Mouse (Mus musculus): ENCODE measurements around the gene Chmp2b. TPM values are rescaled to one million over a fixed set of nuclear protein-coding genes. Genes with fewer than 3 reads are reported as not detected.
A peak's percentile ranks its signal among the peaks of the same experiment; 100 is the strongest.

The Chmp2b gene
- total and polyA plus RNA-seq, 3 experiments: 28.2 to 70.4 (median 50.3) TPM

- no peak for TF ChIP-seq NRF1 (IDR thresholded peaks at IDR 0.05; ENCODE audit: low read depth, low read length)
- no peak for TF ChIP-seq NELFE (IDR thresholded peaks at IDR 0.05; ENCODE audit: low read depth, low read length)
- TF ChIP-seq TBP (conservative IDR thresholded peaks at IDR 0.05; ENCODE audit: low read depth, low read length): no peak
- no peak for TF ChIP-seq MAZ (IDR thresholded peaks at IDR 0.05; ENCODE audit: low read depth, low read length)
- TF ChIP-seq CHD1 (IDR thresholded peaks at IDR 0.05; ENCODE audit: low read depth, low read length): no peak
- no peak for TF ChIP-seq MXI1 (IDR thresholded peaks at IDR 0.05; ENCODE audit: low read depth, low read length)
- TF ChIP-seq EP300 (IDR thresholded peaks at IDR 0.05; ENCODE audit: low read length): peak; percentile 36; the same call in 1 of the 2 replicates
- no peak for TF ChIP-seq RCOR1 (conservative IDR thresholded peaks at IDR 0.05; ENCODE audit: low read depth, low read length)
- no peak for TF ChIP-seq ZMIZ1 (IDR thresholded peaks at IDR 0.05; ENCODE audit: low read depth, low read length)
- no peak for TF ChIP-seq MAFK (IDR thresholded peaks at IDR 0.05; ENCODE audit: insufficient replicate concordance, low read length)
- TF ChIP-seq POLR2AphosphoS2 (IDR thresholded peaks at IDR 0.05; ENCODE audit: low read depth, low read length): no peak
- TF ChIP-seq ZNF384 (IDR thresholded peaks at IDR 0.05; ENCODE audit: low read depth, low read length): no peak
- TF ChIP-seq SIN3A (IDR thresholded peaks at IDR 0.05; ENCODE audit: low read length): no peak
- no peak for TF ChIP-seq CHD2 (IDR thresholded peaks at IDR 0.05; ENCODE audit: low read length)
These were observed 38.3 kb upstream of the Chmp2b start (continued) for GRCm38 (mm10) chr16:65600798-65601197.

GRCm38 (mm10) chr16:65586111-65586865 is 23.8 kb upstream of the Chmp2b start:
- no peak overlapping the region for H3K4me3 ChIP-seq (replicated peaks in 1 of 3; ENCODE audit: low read depth in 2 of 3, low read length in 2 of 3, poor library complexity in 1 of 3)
- H3K9ac ChIP-seq (ENCODE audit: insufficient read depth, low read depth): no peak overlapping the region
- no peak overlapping the region for H3K4me2 ChIP-seq (ENCODE audit: insufficient read depth, low read depth, poor library complexity, severe bottlenecking)
- H3K36me3 ChIP-seq (replicated peaks in 1 of 2; ENCODE audit: control insufficient read depth in 1 of 2, insufficient read depth in 1 of 2, low read length in 1 of 2): no peaks in the 10 kb centered on the region
- no peak for DNase-seq (ENCODE audit: extremely low read depth)
- H3K27ac ChIP-seq (ENCODE audit: insufficient read depth, low read depth): no peak overlapping the region
- H3K4me1 ChIP-seq (ENCODE audit: control insufficient read depth in 1 of 2, insufficient read depth in 2 of 2): no peaks in the 10 kb centered on the region
- TF ChIP-seq MAX (IDR thresholded peaks at IDR 0.05; ENCODE audit: low read length) (no peak), TBP (conservative IDR thresholded peaks at IDR 0.05; ENCODE audit: low read depth, low read length) (no peak), CHD1 (IDR thresholded peaks at IDR 0.05; ENCODE audit: low read depth, low read length) (no peak)
- H3K9me3 ChIP-seq (replicated peaks; ENCODE audit: low read length): no peaks in the 10 kb centered on the region
- dilution Hi-C loops (cut with MboI; ENCODE audit: extremely low pct_ligation_motif_present, extremely low pct_unique_long_range_greater_than_20kb, low sequenced_read_pairs) (no loop called here), in situ Hi-C loops (cut with MboI; ENCODE audit: low pct_ligation_motif_present, low pct_unique_long_range_greater_than_20kb, low sequenced_read_pairs) (no loop called here)
- H3K27me3 ChIP-seq (replicated peaks): no peaks in the 10 kb centered on the region
- no peaks in the 10 kb centered on the region for H3K79me2 ChIP-seq (replicated peaks; ENCODE audit: control insufficient read depth, extremely low read depth, insufficient read depth, poor library complexity, severe bottlenecking)

GRCm38 (mm10) chr16:65585699-65586098 is 23.2 kb upstream of the Chmp2b start:
- no peaks in the 10 kb centered on the region for H3K27me3 ChIP-seq (replicated peaks)
- H3K9ac ChIP-seq (ENCODE audit: insufficient read depth, low read depth): no peak overlapping the region
- H3K4me2 ChIP-seq (ENCODE audit: insufficient read depth, low read depth, poor library complexity, severe bottlenecking): no peak overlapping the region
- dilution Hi-C loops (cut with MboI; ENCODE audit: extremely low pct_ligation_motif_present, extremely low pct_unique_long_range_greater_than_20kb, low sequenced_read_pairs): no loop called here
- H3K9me3 ChIP-seq (replicated peaks; ENCODE audit: low read length): no peaks in the 10 kb centered on the region
- no peak for DNase-seq (ENCODE audit: extremely low read depth)
- H3K4me3 ChIP-seq (replicated peaks in 1 of 3; ENCODE audit: low read depth in 2 of 3, low read length in 2 of 3, poor library complexity in 1 of 3): no peak overlapping the region
- H3K36me3 ChIP-seq (replicated peaks in 1 of 2; ENCODE audit: control insufficient read depth in 1 of 2, insufficient read depth in 1 of 2, low read length in 1 of 2): no peaks in the 10 kb centered on the region
- no peak for TF ChIP-seq CHD2 (IDR thresholded peaks at IDR 0.05; ENCODE audit: low read length)
- no peak for TF ChIP-seq POLR2AphosphoS2 (IDR thresholded peaks at IDR 0.05; ENCODE audit: low read depth, low read length)
- TF ChIP-seq CHD1 (IDR thresholded peaks at IDR 0.05; ENCODE audit: low read depth, low read length): no peak
- no peak overlapping the region for H3K27ac ChIP-seq (ENCODE audit: insufficient read depth, low read depth)
- in situ Hi-C loops (cut with MboI; ENCODE audit: low pct_ligation_motif_present, low pct_unique_long_range_greater_than_20kb, low sequenced_read_pairs): no loop called here
- no peaks in the 10 kb centered on the region for H3K79me2 ChIP-seq (replicated peaks; ENCODE audit: control insufficient read depth, extremely low read depth, insufficient read depth, poor library complexity, severe bottlenecking)
- H3K4me1 ChIP-seq (ENCODE audit: control insufficient read depth in 1 of 2, insufficient read depth in 2 of 2): no peaks in the 10 kb centered on the region
